Mouse (Mus musculus) liver, embryonic 14 days (tissue): ENCODE results near the gene Spata20. TPM values are rescaled to one million over a fixed set of nuclear protein-coding genes. Genes with fewer than 3 reads are reported as not detected.

Source experiments
- polyA plus RNA-seq: library from polyadenylated mRNA; depleted of rRNA; stranded (reverse); fragments of >200 nt; gene quantifications from 2 replicates; pipeline ENCODE4 v1.2.3, GENCODE M21; 2012; rRNA removed

The Spata20 gene
- polyA plus RNA-seq = not detected in 2 replicates

DNA sequence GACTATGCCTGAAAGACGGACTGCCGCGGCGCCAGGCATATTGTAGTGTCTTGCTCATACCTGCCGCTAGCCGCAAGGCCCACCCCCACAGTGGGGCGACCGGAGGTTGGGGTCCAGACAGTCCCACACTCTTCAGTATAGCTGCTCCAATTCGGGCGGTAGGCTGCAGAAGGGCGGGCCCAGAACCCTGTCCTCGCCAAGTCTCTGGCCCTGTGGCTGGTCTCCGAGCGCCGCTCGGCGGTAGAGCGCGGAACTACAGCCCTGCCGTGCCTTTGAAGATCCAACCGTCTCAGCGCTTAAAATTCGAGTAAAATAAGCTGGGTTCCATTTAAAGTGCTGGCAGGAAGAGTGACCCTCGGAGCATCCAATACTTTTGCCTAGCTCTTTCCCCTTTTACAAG lies at the start of gene Spata20:
TSS of gene Spata20 (minus strand) at position 179 of the 400 bp plus-strand sequence.

DNA sequence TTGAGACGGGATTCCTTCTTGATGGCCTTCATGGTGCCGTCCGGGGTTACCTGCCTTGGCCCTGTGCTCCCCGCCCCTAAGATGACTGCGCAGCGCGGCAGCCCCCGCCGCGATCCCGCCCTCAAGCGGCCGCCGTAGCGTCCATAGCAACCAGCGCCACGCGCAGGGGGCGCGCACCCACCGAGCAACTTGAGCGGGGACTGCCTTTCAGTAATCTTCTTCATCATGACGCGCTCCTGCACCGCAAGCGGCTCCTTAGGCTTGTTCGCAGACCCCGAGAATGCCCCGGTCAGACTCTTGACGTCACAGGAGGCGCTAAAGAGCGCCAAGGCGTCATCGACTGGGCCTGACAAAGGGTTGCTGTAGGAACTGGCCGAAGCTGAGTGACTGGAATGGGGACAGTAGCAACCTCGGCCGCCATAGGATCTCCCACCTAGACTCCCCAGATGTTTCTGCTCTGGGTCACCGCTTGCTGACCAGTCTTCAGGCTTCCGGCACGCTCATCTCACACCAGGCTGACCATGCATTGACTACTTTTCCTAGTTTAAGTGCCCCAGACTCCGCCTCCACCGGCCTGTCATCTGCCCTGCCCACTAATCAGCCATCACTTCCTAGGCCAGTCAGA lies 35.4 kb upstream of the Spata20 start, which contains the start of gene Mycbpap:
TSS of gene Mycbpap (minus strand) at position 524 of the 625 bp plus-strand sequence.

DNA sequence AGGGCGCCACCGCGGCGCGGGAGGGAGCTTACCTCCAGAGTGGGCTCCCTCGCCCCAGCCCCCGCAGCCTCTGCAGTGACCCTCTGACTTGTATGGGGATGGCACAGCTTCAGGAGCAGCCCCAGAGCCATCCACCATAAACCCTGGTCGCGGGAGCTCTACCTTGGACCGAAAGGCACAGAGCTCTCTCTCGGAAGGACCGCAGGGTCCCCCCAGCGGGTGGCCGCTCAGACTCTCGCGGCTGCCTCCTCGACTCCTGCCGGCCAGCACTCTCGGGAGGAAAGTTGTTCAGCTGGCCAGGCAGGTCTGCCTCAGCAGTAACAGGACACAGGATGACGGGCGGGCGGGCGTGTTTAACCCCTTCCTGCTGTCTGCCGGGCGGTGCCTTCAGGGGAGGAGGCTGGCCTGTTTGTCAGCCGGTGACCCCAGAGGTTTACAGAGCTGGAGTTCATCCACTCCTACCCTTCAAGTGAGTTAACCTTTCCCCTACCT lies 13.7 kb upstream of the Spata20 start, which contains the start of gene Epn3:
TSS of gene Epn3 (minus strand) at position 314 of the 492 bp plus-strand sequence.

DNA sequence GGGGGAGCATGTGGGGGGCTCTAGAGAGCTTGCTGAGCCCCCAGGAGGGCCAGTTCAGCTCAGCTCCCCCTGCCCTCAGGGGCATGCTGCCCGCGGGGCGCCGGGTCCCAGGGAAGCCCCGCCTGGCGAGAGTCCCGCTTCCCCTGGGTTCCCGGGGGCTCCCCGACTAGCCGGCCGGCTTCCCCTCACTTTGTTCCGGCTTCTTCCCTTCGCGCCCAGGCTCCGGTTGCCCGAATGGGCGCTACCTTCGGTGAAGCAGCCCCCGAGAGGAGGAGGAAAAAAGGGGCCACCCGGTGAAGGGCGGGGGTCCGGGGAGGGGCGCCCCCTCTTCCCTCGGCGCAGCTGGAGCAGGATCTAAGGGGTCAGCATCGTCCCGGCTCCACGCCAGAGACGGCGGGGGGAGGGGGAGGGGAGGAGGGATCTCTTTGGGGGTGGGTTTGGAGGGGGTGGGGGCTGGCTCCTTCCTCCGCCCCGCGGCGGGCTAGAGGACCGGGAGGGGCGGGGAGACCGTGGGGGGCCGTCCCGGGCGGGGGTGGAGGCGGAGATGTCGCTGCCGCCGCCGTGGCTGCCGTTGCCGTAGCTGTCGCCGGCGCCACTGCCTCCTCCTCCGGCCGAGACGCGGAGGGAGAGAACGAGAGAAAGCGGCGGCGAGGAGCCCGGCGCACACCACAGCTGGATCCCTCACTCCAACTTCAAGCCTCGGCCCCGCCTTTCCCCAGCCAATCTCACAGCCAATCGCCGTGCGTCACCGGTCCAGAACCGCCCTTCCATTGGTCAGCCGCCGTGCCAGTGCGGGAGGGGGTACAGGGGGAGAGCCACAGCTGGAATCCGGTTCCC lies 12.1 kb downstream of the Spata20 start, which contains the start of gene Cacna1g:
TSS of gene Cacna1g (minus strand) at position 492 of the 837 bp plus-strand sequence.

Other genes starting within 250 kb of the Spata20 start
- gene Wfikkn2, start 240.2 kb downstream of the Spata20 start, polyA plus RNA-seq = 0.12 and 0.20 TPM in 2 replicates
- gene Gm21885, start 204.3 kb downstream of the Spata20 start, polyA plus RNA-seq = not detected in 2 replicates
- 48.2 and 48.8 TPM in 2 replicates for gene Luc7l3, start 164.2 kb downstream of the Spata20 start, polyA plus RNA-seq
- 10.9 and 13.3 TPM in 2 replicates for gene Ankrd40, start 158.2 kb downstream of the Spata20 start, polyA plus RNA-seq
- gene Abcc3, start 93.2 kb downstream of the Spata20 start, polyA plus RNA-seq = 3.3 and 3.4 TPM in 2 replicates
- gene Cacna1g, start 12.0 kb downstream of the Spata20 start, polyA plus RNA-seq = 6.3 and 7.3 TPM in 2 replicates
- gene Epn3, start 13.8 kb upstream of the Spata20 start, polyA plus RNA-seq = 0.02 and 0.05 TPM in 2 replicates
- gene Mycbpap, start 35.6 kb upstream of the Spata20 start, polyA plus RNA-seq = 0.06 and 0.08 TPM in 2 replicates
- gene Rsad1, start 63.1 kb upstream of the Spata20 start, polyA plus RNA-seq = 1.1 and 1.5 TPM in 2 replicates
- gene Chad, start 78.9 kb upstream of the Spata20 start, polyA plus RNA-seq = 0.02 and 0.06 TPM in 2 replicates
- gene Acsf2, start 115.7 kb upstream of the Spata20 start, polyA plus RNA-seq = 3.5 and 4.0 TPM in 2 replicates
- gene Lrrc59, start 143.6 kb upstream of the Spata20 start, polyA plus RNA-seq = 54.1 and 56.5 TPM in 2 replicates
- gene Mrpl27, start 167.6 kb upstream of the Spata20 start, polyA plus RNA-seq = 58.6 and 65.0 TPM in 2 replicates
- gene Eme1, start 167.8 kb upstream of the Spata20 start, polyA plus RNA-seq = 14.1 and 15.7 TPM in 2 replicates
- 2.3 and 2.7 TPM in 2 replicates for gene Xylt2, start 191.3 kb upstream of the Spata20 start, polyA plus RNA-seq
- not detected in 2 replicates for gene Gm11541, start 218.3 kb upstream of the Spata20 start, polyA plus RNA-seq